ENCODE assay signal across 8 mouse cellular contexts in genomic region chr5:144254811-144255631, GRCm38 (mm10). TPM values are rescaled to one million over a fixed set of nuclear protein-coding genes. Genes with fewer than 3 reads are reported as not detected.
DNase-seq lines count a peak whose midpoint lies in the region; ATAC-seq lines count a peak whose summit lies in the region.

No protein-coding gene starts in this region.

- DNase-seq in T-cell, adult 2 months (ENCODE audit: low spot score) = peak; percentile 82
- DNase-seq in cerebellum, postnatal 14 days = peak; percentile 86 to 87
- peak; percentile 63 to 64 for DNase-seq in frontal cortex, postnatal 14 days (ENCODE audit: low spot score in 2 of 2)
- peak; percentile 72 to 73 for DNase-seq in layer of hippocampus, postnatal 36 days
- peak; percentile 88 for DNase-seq in lung, postnatal 25 days (ENCODE audit: low spot score)
- DNase-seq in retina, adult 2 months (ENCODE audit: low read depth, low spot score) = peak; percentile 77
- peak; percentile 82 for DNase-seq in thymus, postnatal 25 days

- H3K36me3 ChIP-seq in hindbrain, embryonic 13.5 days = peaks cover 5% of the 10 kb centered on the region; the same call in 1 of the 2 replicates

- peaks cover 46% of the 10 kb centered on the region for H3K4me1 ChIP-seq in hindbrain, embryonic 13.5 days (replicated peaks)

- H3K27me3 ChIP-seq in hindbrain, embryonic 13.5 days = no peaks in the 10 kb centered on the region

- WGBS in hindbrain, embryonic 13.5 days = under 1% methylated on average over 64 of the region's 84 CpGs

- peak overlapping the region; percentile 87 for H3K27ac ChIP-seq in hindbrain, embryonic 13.5 days

- H3K9me3 ChIP-seq in hindbrain, embryonic 13.5 days = 0 out of 2 replicates have a peak, but pooled peaks cover 3% of the 10 kb centered on the region

- H3K4me2 ChIP-seq in hindbrain, embryonic 13.5 days = peak overlapping the region; percentile 84

- ATAC-seq in hindbrain, embryonic 13.5 days (ENCODE audit: low FRiP score) = peak; percentile 76

- peak overlapping the region; percentile 98 for H3K9ac ChIP-seq in hindbrain, embryonic 13.5 days

- peak overlapping the region; percentile 100 for H3K4me3 ChIP-seq in hindbrain, embryonic 13.5 days

RNA-seq across cellular contexts. Expression of gene Bri3, which starts 10.8 kb away (rescaled TPM):
- 116 and 125 TPM in 2 replicates for polyA plus RNA-seq in hindbrain, embryonic 13.5 days (2015; fragmentation: Nextera tagmentation; extraction: Ambion mirVana)
- 10 to 100 TPM; 61.9 to 63.7 TPM for total RNA-seq in layer of hippocampus, postnatal 36 days (2021)

RNA-seq across cellular contexts. Expression of gene Tecpr1, which starts 31.6 kb away (rescaled TPM):
- 41.5 and 42.1 TPM in 2 replicates for polyA plus RNA-seq in hindbrain, embryonic 13.5 days (2015; fragmentation: Nextera tagmentation; extraction: Ambion mirVana)
- 100 to 1,000 TPM; 106 TPM for total RNA-seq in layer of hippocampus, postnatal 36 days (2021)

Comparison
In these comparisons a context has a peak if more than half of its experiments do, and no peak if none do; other contexts are left out.
1. Peak in every context shown above with its lines: DNase-seq, ATAC-seq, H3K4me3 ChIP-seq and H3K27ac ChIP-seq.